Mouse (Mus musculus) retina, postnatal 1 day (tissue): ENCODE results near the gene Fam126a.
"Not testable (repeated sequence)": the region's sequence is repeated elsewhere in the genome, so short reads cannot be mapped to it uniquely, and the experiment has no call there.

Experiments
- DNase-seq: peaks from one replicate; pipeline ENCODE4 v3.0.0-alpha.2; 2012

The Fam126a gene

DNA sequence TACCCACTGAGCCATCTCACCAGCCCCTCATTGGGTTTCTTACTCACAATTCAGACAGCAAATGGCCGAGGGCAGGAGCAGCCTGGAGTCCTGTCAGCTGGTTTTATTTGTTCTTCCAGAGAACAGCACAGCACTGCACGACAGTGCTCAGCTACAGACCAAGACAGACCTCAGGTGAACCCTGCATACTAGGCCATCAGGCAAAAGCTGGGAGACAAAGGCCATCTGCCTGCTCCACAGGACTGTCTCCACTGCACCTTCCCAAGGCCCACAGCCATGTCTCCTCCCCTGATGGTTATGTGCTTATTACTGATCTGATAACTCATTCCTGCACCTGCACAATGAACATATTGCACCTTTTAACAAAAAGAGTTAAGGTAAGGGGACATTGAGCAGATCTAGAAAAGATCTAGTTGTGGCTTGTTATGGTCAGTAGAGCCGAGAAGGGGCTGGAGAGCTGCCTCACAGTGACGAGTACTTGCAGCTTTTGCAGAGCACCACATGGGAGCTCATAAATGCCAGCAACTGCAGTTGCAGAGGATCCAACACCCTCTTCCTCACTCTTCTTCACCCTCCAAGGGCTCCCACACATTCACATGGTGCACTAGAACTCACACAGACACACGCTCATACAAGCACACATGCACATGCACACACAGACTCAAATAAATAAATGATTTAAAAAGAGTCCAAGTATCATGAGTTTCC is 137.2 kb downstream of the Fam126a start:
- no peak for DNase-seq

- DNase-seq, result peak; percentile 79
These were observed 139.8 kb downstream of the Fam126a start for GRCm38 (mm10) chr5:23890734-23891133.

- peak; percentile 11 for DNase-seq
These were observed 141.0 kb downstream of the Fam126a start for GRCm38 (mm10) chr5:23889461-23889860.

- no peak for DNase-seq
These were observed 143.4 kb downstream of the Fam126a start for GRCm38 (mm10) chr5:23887111-23887510.

DNA sequence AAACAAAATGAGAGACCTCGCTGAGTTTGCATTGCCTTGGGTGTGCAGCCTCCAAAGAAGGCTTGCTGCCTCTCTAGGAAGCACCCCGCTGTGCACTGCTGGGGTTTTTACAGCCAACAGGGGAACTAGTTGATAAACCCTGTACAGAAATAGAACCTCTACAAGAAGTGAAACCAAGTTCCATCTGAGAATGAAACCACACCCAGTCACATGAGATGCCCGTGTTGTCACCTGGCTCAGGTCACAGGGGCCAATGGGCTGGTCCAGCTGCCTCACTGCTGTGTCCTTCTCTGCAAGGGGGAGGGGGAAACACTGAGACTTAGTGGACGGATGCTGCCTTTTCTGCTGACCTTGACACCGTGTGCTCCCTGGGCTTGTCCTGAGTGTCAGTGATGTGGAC is 156.0 kb downstream of the Fam126a start:
- no peak for DNase-seq

DNA sequence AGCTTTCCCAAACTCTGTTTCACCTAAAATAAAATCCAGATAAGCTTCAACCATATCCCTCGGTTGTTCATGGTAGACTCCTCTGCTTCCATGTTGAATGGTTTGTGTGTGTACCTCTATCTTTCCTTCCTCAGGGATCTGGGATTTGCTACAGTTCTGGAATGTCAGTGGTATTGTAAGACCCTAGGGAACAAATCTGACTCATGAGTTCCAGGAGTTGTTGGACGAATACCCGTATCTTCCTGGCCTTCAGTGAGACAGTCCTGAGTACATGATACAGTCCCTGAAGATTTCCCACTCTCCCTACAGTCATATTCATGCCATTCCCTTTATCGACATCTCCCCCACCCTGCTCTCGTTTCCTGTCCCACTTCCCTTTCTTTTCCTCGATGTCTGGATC is 157.9 kb downstream of the Fam126a start:
- no peak for DNase-seq

DNA sequence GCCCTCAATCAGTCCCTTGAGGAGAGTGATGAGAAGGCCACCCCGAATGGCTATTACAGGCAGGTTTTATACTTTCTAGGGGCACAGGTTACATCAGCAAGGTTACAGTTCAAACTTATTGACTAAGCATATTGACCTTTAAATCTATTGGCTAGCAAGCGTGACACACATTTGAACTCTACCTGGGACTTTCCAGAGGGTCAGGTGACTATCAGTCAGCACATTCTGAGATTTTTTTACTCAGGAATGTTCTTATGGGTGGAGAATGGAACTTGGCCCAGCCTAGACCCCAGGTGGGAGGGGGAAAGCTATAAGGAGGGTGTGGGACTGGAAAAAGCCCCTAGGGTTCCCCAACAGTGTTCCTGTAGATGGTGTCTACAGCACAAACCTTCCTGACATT is 159.2 kb downstream of the Fam126a start:
- DNase-seq, result not testable (repeated sequence)

DNA sequence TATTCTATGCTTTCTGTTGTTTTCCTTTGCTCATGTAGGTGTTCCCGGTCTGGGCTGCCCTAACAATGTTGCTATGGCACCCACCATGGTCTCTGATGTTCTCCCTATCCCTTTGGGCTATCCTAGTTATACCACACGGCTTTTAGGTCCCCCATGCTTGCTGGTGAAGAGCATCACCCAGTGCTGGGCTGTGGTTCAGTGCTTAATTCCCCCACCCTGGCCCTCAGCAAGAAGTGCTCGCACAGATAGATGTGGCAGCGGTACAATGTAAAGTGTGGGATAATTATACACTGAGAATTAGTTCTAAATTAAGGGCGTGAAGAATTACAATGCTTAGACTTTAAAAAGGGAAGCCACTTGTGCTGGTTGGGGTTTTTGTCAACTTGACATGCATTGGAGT is 164.5 kb downstream of the Fam126a start:
- DNase-seq, result no peak
